ENCODE assay signal across 9 mouse cellular contexts in the genomic region with DNA sequence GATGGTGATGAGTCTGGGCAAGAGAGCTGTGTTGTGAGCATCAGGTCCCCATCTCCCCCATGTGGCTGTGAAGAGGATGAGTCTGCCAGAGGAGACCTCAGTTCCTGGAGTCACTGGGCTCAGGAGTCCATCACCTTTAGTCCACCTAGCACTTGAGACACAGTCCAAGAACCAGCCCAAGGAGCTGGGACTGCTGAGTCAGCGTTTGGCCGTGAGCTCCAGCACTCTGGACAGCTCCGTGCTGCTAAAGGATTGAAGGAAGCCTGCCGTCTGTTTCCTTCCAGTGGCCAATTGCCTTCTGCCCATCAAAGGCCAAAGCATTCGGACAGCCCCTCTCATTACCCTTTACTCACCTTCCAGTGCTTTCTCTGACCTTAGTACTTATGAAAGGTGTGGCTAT. TPM values are rescaled to one million over a fixed set of nuclear protein-coding genes. Genes with fewer than 3 reads are reported as not detected.
DNase-seq lines count a peak whose midpoint lies in the region; ATAC-seq and TF ChIP-seq lines count a peak whose summit lies in the region.
"Had no signal": no experiment of that assay in that cellular context is flagged by ENCODE, and none has a peak within 500 bp of the region (broad histone marks: within the 10 kb centered on the region; RNA-seq: fewer than 3 reads in every experiment).

No protein-coding gene starts in this region.

- no peak for TF ChIP-seq CTCF in MEL (IDR thresholded peaks at IDR 0.05 in 2 of 3, conservative IDR thresholded peaks at IDR 0.05 in 1 of 3; ENCODE audit: control insufficient read depth in 1 of 3, insufficient read depth in 1 of 3, low read depth in 2 of 3, low read length in 3 of 3, poor library complexity in 1 of 3, severe bottlenecking in 1 of 3)

- DNase-seq in intestine, embryonic 14.5 days (ENCODE audit: low spot score), result peak; percentile 82
- peak; percentile 1 for DNase-seq in MEL (ENCODE audit: low read depth, low spot score)
- peak; percentile 64 for DNase-seq in adrenal gland, postnatal 14 days
- peak; percentile 84 for DNase-seq in limb, embryonic 11.5 days (ENCODE audit: low spot score)
- DNase-seq in yolk sac, embryonic 10.5 days (ENCODE audit: low spot score), result no peak
- DNase-seq in spleen, adult 18-20 months, result no peak
- DNase-seq in thymus, postnatal 10 days (ENCODE audit: low spot score in 2 of 2), result no peak

- no peaks in the 10 kb centered on the region for H3K9me3 ChIP-seq in intestine, embryonic 14.5 days (ENCODE audit: control insufficient read depth, low read length)
- H3K9me3 ChIP-seq in intestine, embryonic 16.5 days (ENCODE audit: control insufficient read depth, low read length), result no peaks in the 10 kb centered on the region
- no peaks in the 10 kb centered on the region for H3K9me3 ChIP-seq in MEL (replicated peaks; ENCODE audit: insufficient read depth, low read length)
- H3K9me3 ChIP-seq in limb, embryonic 11.5 days (ENCODE audit: control insufficient read depth, low read length), result no peaks in the 10 kb centered on the region
- H3K9me3 ChIP-seq: liver, embryonic 15.5 days had no signal

- TF ChIP-seq RAD21 in MEL (IDR thresholded peaks at IDR 0.05; ENCODE audit: low read depth, low read length), result no peak

- no peaks in the 10 kb centered on the region for H3K27me3 ChIP-seq in intestine, embryonic 14.5 days (replicated peaks; ENCODE audit: control insufficient read depth, insufficient read depth, low read length)
- H3K27me3 ChIP-seq in intestine, embryonic 16.5 days (replicated peaks; ENCODE audit: control insufficient read depth, insufficient read depth, low read length), result no peaks in the 10 kb centered on the region
- H3K27me3 ChIP-seq in MEL (ENCODE audit: control insufficient read depth in 1 of 2, insufficient read depth in 2 of 2, low read length in 2 of 2), result no peaks in the 10 kb centered on the region
- H3K27me3 ChIP-seq in limb, embryonic 11.5 days (ENCODE audit: control insufficient read depth, insufficient read depth, low read length), result no peaks in the 10 kb centered on the region
- H3K27me3 ChIP-seq: liver, embryonic 15.5 days had no signal

- H3K27ac ChIP-seq in intestine, embryonic 14.5 days (ENCODE audit: low read depth), result no peak overlapping the region
- H3K27ac ChIP-seq in intestine, embryonic 16.5 days (ENCODE audit: low read length), result no peak overlapping the region
- no peak overlapping the region for H3K27ac ChIP-seq in MEL (ENCODE audit: control insufficient read depth, low read depth, low read length)
- no peak overlapping the region for H3K27ac ChIP-seq in limb, embryonic 11.5 days (replicated peaks; ENCODE audit: low read depth, low read length)
- H3K27ac ChIP-seq: liver, embryonic 15.5 days had no signal

- H3K4me1 ChIP-seq in intestine, embryonic 14.5 days (replicated peaks; ENCODE audit: control insufficient read depth, insufficient read depth, low read length), result no peaks in the 10 kb centered on the region
- no peaks in the 10 kb centered on the region for H3K4me1 ChIP-seq in intestine, embryonic 16.5 days (ENCODE audit: control insufficient read depth, insufficient read depth, low read length)
- no peaks in the 10 kb centered on the region for H3K4me1 ChIP-seq in MEL (ENCODE audit: control insufficient read depth in 1 of 2, insufficient read depth in 2 of 2, low read length in 2 of 2)
- H3K4me1 ChIP-seq in limb, embryonic 11.5 days (ENCODE audit: control insufficient read depth, insufficient read depth, low read length), result no peaks in the 10 kb centered on the region
- H3K4me1 ChIP-seq: liver, embryonic 15.5 days had no signal

- no peak overlapping the region for H3K4me3 ChIP-seq in intestine, embryonic 14.5 days (ENCODE audit: low read depth, low read length)
- no peak overlapping the region for H3K4me3 ChIP-seq in intestine, embryonic 16.5 days (ENCODE audit: low read length)
- H3K4me3 ChIP-seq in MEL (ENCODE audit: control insufficient read depth in 1 of 2, insufficient read depth in 1 of 2, low read depth in 2 of 2, low read length in 2 of 2), result no peak overlapping the region
- no peak overlapping the region for H3K4me3 ChIP-seq in limb, embryonic 11.5 days (ENCODE audit: low read depth, low read length)
- H3K4me3 ChIP-seq: liver, embryonic 15.5 days had no signal

- H3K4me2 ChIP-seq in intestine, embryonic 14.5 days (ENCODE audit: low read length), result no peak overlapping the region
- no peak overlapping the region for H3K4me2 ChIP-seq in intestine, embryonic 16.5 days (ENCODE audit: low read depth, low read length)
- no peak overlapping the region for H3K4me2 ChIP-seq in limb, embryonic 11.5 days (ENCODE audit: low read depth, severe bottlenecking)
- H3K4me2 ChIP-seq: liver, embryonic 15.5 days had no signal

- no peak for ATAC-seq in intestine, embryonic 14.5 days (replicated peaks; ENCODE audit: low FRiP score, low TSS enrichment, low read depth)
- no peak for ATAC-seq in intestine, embryonic 16.5 days
- ATAC-seq in limb, embryonic 11.5 days (ENCODE audit: insufficient number of reproducible peaks, low FRiP score, low TSS enrichment, low read depth), result no peak

- WGBS in intestine, embryonic 14.5 days, result 11% methylated on average over 5 of the region's 5 CpGs
- WGBS in intestine, embryonic 16.5 days, result 4% methylated on average over 5 of the region's 5 CpGs
- WGBS in limb, embryonic 11.5 days, result 8% methylated on average over 5 of the region's 5 CpGs

- H3K9ac ChIP-seq in intestine, embryonic 14.5 days (ENCODE audit: low read length), result no peak overlapping the region
- H3K9ac ChIP-seq in intestine, embryonic 16.5 days (ENCODE audit: low read depth, low read length), result no peak overlapping the region
- H3K9ac ChIP-seq in MEL (ENCODE audit: control insufficient read depth, low read depth, low read length, poor library complexity, severe bottlenecking), result no peak overlapping the region
- no peak overlapping the region for H3K9ac ChIP-seq in limb, embryonic 11.5 days (ENCODE audit: low read length)
- H3K9ac ChIP-seq: liver, embryonic 15.5 days had no signal

- no peak for TF ChIP-seq EP300 in MEL (IDR thresholded peaks at IDR 0.05; ENCODE audit: low read depth in 1 of 2, low read length in 2 of 2)

- TF ChIP-seq POLR2A in MEL (IDR thresholded peaks at IDR 0.05; ENCODE audit: control insufficient read depth in 1 of 2, insufficient read depth in 1 of 2, low read depth in 1 of 2, low read length in 2 of 2, poor library complexity in 1 of 2), result no peak

- H3K36me3 ChIP-seq in intestine, embryonic 14.5 days (ENCODE audit: control insufficient read depth, insufficient read depth, low read length), result no peaks in the 10 kb centered on the region
- H3K36me3 ChIP-seq in intestine, embryonic 16.5 days (ENCODE audit: control insufficient read depth, insufficient read depth, low read length), result no peaks in the 10 kb centered on the region
- H3K36me3 ChIP-seq in MEL (ENCODE audit: control insufficient read depth in 1 of 2, insufficient read depth in 2 of 2, low read length in 2 of 2), result no peaks in the 10 kb centered on the region
- no peaks in the 10 kb centered on the region for H3K36me3 ChIP-seq in limb, embryonic 11.5 days (ENCODE audit: control insufficient read depth, insufficient read depth, low read length)
- H3K36me3 ChIP-seq: liver, embryonic 15.5 days had no signal

- no peaks in the 10 kb centered on the region for H3K79me2 ChIP-seq in MEL (ENCODE audit: control insufficient read depth, insufficient read depth, low read length, poor library complexity)

TF ChIP-seq in MEL, 35 proteins besides CTCF, POLR2A, EP300 and RAD21:
- TF ChIP-seq MAFK (IDR thresholded peaks at IDR 0.05; ENCODE audit: borderline replicate concordance, low read depth, low read length) (peak; percentile 58), NRF1 (IDR thresholded peaks at IDR 0.05; ENCODE audit: insufficient read depth, low read depth, low read length, poor library complexity, severe bottlenecking) (no peak)

RNA-seq across cellular contexts. Expression of a gene that starts 12.1 kb away (rescaled TPM):
- not detected in 2 replicates for polyA plus RNA-seq in intestine, embryonic 14.5 days (2014; fragmentation: Nextera tagmentation; extraction: Ambion mirVana)
- polyA plus RNA-seq in intestine, embryonic 16.5 days (2015; fragmentation: Nextera tagmentation; extraction: Ambion mirVana), result not detected in 2 replicates
- not detected in 2 replicates for total RNA-seq in MEL (2012; rRNA removed)
- not detected for polyA plus RNA-seq in MEL (2012; ENCODE audit: insufficient read depth in 1 of 2, insufficient read length in 2 of 2, low read depth in 1 of 2, low replicate concordance in 2 of 2, missing spikeins in 1 of 2)
- total RNA-seq in adrenal gland, postnatal 14 days (2021), result not detected in 2 replicates
- not detected in 2 replicates for polyA plus RNA-seq in limb, embryonic 11.5 days (2014; fragmentation: Nextera tagmentation; extraction: Ambion mirVana)
- polyA plus RNA-seq: liver, embryonic 15.5 days had no signal

Comparison
In these comparisons a context has a peak if more than half of its experiments do, and no peak if none do; other contexts are left out.
1. DNase-seq: peak in intestine, embryonic 14.5 days (single experiment), MEL (single experiment), adrenal gland, postnatal 14 days (single experiment) and limb, embryonic 11.5 days (single experiment); none in yolk sac, embryonic 10.5 days (single experiment), spleen, adult 18-20 months (0 of 2) and thymus, postnatal 10 days (0 of 2).